Mouse (Mus musculus): Measurements from ENCODE around the gene Cntnap2. TPM values are rescaled to one million over a fixed set of nuclear protein-coding genes. Genes with fewer than 3 reads are reported as not detected.

Gene Cntnap2
- total and polyA plus RNA-seq, 3 experiments, result 0.05 TPM; not detected in 2

- no peaks in the 10 kb centered on the region for H3K36me3 ChIP-seq (replicated peaks)
- ATAC-seq (ENCODE audit: extremely low read depth, insufficient number of reproducible peaks, low FRiP score, poor library complexity, severe bottlenecking) (no peak), DNase-seq (ENCODE audit: low spot score) (no peak)
- no peak overlapping the region for H3K4me3 ChIP-seq (ENCODE audit: low read depth, low read length)
- no peaks in the 10 kb centered on the region for H3K9me3 ChIP-seq (replicated peaks)
- no peaks in the 10 kb centered on the region for H3K27me3 ChIP-seq (ENCODE audit: insufficient read depth, low read length)
- no peaks in the 10 kb centered on the region for H3K4me1 ChIP-seq (ENCODE audit: insufficient read depth, low read depth, low read length)
- TF ChIP-seq TAL1 (conservative IDR thresholded peaks at IDR 0.05; ENCODE audit: low read depth, low read length) (no peak), GATA2 (IDR thresholded peaks at IDR 0.05; ENCODE audit: borderline replicate concordance, low read depth, low read length) (no peak), POLR2AphosphoS5 (IDR thresholded peaks at IDR 0.05; ENCODE audit: insufficient replicate concordance, low read depth, low read length) (no peak), GATA1 (IDR thresholded peaks at IDR 0.05; ENCODE audit: borderline replicate concordance, low read length) (no peak), CTCF (IDR thresholded peaks at IDR 0.05; ENCODE audit: low read depth, low read length) (no peak)
Measured at GRCm38 (mm10) chr6:46040671-46041070, 981.5 kb downstream of the Cntnap2 start.

DNA sequence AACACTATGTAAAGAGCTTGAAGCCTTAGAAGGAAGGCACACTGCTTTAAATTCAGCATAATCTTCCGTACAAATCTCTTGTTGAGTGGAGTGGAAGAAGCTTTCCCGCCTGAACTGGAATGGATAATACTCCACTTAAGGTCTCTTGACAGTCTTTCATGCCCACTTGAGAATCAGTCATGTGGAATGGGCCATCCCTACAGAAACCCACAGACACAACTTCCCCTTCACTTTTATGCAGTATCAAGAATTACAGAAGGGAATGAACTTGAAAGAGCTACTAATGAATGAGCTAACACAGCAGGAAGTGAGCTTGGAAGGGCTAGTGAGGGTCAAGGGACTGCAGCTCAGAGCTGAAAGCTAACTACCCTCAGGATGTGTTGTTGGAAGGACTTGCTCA lies 1021.1 kb downstream of the Cntnap2 start:
- Histone ChIP-seq H3K4me3 (ENCODE audit: low read depth, low read length) (no peak overlapping the region), H3K36me3 (replicated peaks) (no peaks in the 10 kb centered on the region), H3K4me1 (ENCODE audit: insufficient read depth, low read depth, low read length) (no peaks in the 10 kb centered on the region), H3K27me3 (ENCODE audit: insufficient read depth, low read length) (no peaks in the 10 kb centered on the region), H3K9me3 (replicated peaks) (no peaks in the 10 kb centered on the region)
- TF ChIP-seq CTCF (IDR thresholded peaks at IDR 0.05; ENCODE audit: low read depth, low read length), result no peak
- no peak for TF ChIP-seq GATA2 (IDR thresholded peaks at IDR 0.05; ENCODE audit: borderline replicate concordance, low read depth, low read length)
- DNase-seq (ENCODE audit: low spot score) (no peak), ATAC-seq (ENCODE audit: extremely low read depth, insufficient number of reproducible peaks, low FRiP score, poor library complexity, severe bottlenecking) (no peak)

GRCm38 (mm10) chr6:46081432-46081831 lies 1022.3 kb downstream of the Cntnap2 start:
- ATAC-seq (ENCODE audit: extremely low read depth, insufficient number of reproducible peaks, low FRiP score, poor library complexity, severe bottlenecking) (no peak), DNase-seq (ENCODE audit: low spot score) (no peak)
- Histone ChIP-seq H3K27me3 (ENCODE audit: insufficient read depth, low read length) (no peaks in the 10 kb centered on the region), H3K36me3 (replicated peaks) (no peaks in the 10 kb centered on the region), H3K4me1 (ENCODE audit: insufficient read depth, low read depth, low read length) (no peaks in the 10 kb centered on the region), H3K4me3 (ENCODE audit: low read depth, low read length) (no peak overlapping the region), H3K9me3 (replicated peaks) (no peaks in the 10 kb centered on the region)
- TF ChIP-seq CTCF (IDR thresholded peaks at IDR 0.05; ENCODE audit: low read depth, low read length) (no peak), TAL1 (conservative IDR thresholded peaks at IDR 0.05; ENCODE audit: low read depth, low read length) (no peak), GATA1 (IDR thresholded peaks at IDR 0.05; ENCODE audit: borderline replicate concordance, low read length) (no peak), GATA2 (IDR thresholded peaks at IDR 0.05; ENCODE audit: borderline replicate concordance, low read depth, low read length) (no peak), POLR2AphosphoS5 (IDR thresholded peaks at IDR 0.05; ENCODE audit: insufficient replicate concordance, low read depth, low read length) (no peak)

GRCm38 (mm10) chr6:46143189-46143841 lies 1084.2 kb downstream of the Cntnap2 start:
- H3K36me3 ChIP-seq (replicated peaks), result no peaks in the 10 kb centered on the region
- no peaks in the 10 kb centered on the region for H3K27me3 ChIP-seq (ENCODE audit: insufficient read depth, low read length)
- no peaks in the 10 kb centered on the region for H3K9me3 ChIP-seq (replicated peaks)
- no peaks in the 10 kb centered on the region for H3K4me1 ChIP-seq (ENCODE audit: insufficient read depth, low read depth, low read length)
- no peak for DNase-seq (ENCODE audit: low spot score)
- TF ChIP-seq GATA2 (IDR thresholded peaks at IDR 0.05; ENCODE audit: borderline replicate concordance, low read depth, low read length), result no peak
- no peak overlapping the region for H3K4me3 ChIP-seq (ENCODE audit: low read depth, low read length)
- ATAC-seq (ENCODE audit: extremely low read depth, insufficient number of reproducible peaks, low FRiP score, poor library complexity, severe bottlenecking), result no peak

- ATAC-seq (ENCODE audit: extremely low read depth, insufficient number of reproducible peaks, low FRiP score, poor library complexity, severe bottlenecking) (no peak), DNase-seq (ENCODE audit: low spot score) (no peak)
- H3K36me3 ChIP-seq (replicated peaks), result no peaks in the 10 kb centered on the region
- no peaks in the 10 kb centered on the region for H3K4me1 ChIP-seq (ENCODE audit: insufficient read depth, low read depth, low read length)
- TF ChIP-seq GATA1 (IDR thresholded peaks at IDR 0.05; ENCODE audit: borderline replicate concordance, low read length) (no peak), CTCF (IDR thresholded peaks at IDR 0.05; ENCODE audit: low read depth, low read length) (no peak), POLR2AphosphoS5 (IDR thresholded peaks at IDR 0.05; ENCODE audit: insufficient replicate concordance, low read depth, low read length) (no peak), TAL1 (conservative IDR thresholded peaks at IDR 0.05; ENCODE audit: low read depth, low read length) (no peak), GATA2 (IDR thresholded peaks at IDR 0.05; ENCODE audit: borderline replicate concordance, low read depth, low read length) (no peak)
- no peaks in the 10 kb centered on the region for H3K27me3 ChIP-seq (ENCODE audit: insufficient read depth, low read length)
- H3K4me3 ChIP-seq (ENCODE audit: low read depth, low read length), result no peak overlapping the region
- H3K9me3 ChIP-seq (replicated peaks), result no peaks in the 10 kb centered on the region
Measured at GRCm38 (mm10) chr6:46166837-46167236, 1107.7 kb downstream of the Cntnap2 start.

DNA sequence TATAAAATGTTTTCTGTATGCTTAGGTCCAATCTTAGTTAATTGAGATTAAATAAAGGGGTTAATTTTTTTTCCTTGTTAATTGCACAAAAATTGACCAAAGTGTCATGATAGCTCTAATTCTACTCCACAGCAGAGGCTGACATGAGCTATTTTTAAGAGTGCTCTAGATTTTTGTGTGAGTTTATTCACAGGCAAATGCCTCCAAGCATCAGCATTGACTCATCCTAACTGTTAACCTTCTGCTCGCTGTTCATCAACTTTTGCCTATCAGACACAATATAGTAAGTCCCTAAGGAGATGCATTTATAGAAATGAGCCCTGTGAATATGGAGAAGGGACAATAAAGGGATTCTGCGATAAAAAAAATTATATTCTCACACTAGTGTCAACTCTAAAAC lies 1138.1 kb downstream of the Cntnap2 start:
- DNase-seq (ENCODE audit: low spot score), result no peak
- no peaks in the 10 kb centered on the region for H3K27me3 ChIP-seq (ENCODE audit: insufficient read depth, low read length)
- H3K4me3 ChIP-seq (ENCODE audit: low read depth, low read length), result no peak overlapping the region
- no peaks in the 10 kb centered on the region for H3K36me3 ChIP-seq (replicated peaks)
- no peak for ATAC-seq (ENCODE audit: extremely low read depth, insufficient number of reproducible peaks, low FRiP score, poor library complexity, severe bottlenecking)
- no peak for TF ChIP-seq POLR2AphosphoS5 (IDR thresholded peaks at IDR 0.05; ENCODE audit: insufficient replicate concordance, low read depth, low read length)
- TF ChIP-seq GATA1 (IDR thresholded peaks at IDR 0.05; ENCODE audit: borderline replicate concordance, low read length), result no peak
- no peak for TF ChIP-seq CTCF (IDR thresholded peaks at IDR 0.05; ENCODE audit: low read depth, low read length)
- TF ChIP-seq GATA2 (IDR thresholded peaks at IDR 0.05; ENCODE audit: borderline replicate concordance, low read depth, low read length), result no peak
- TF ChIP-seq TAL1 (conservative IDR thresholded peaks at IDR 0.05; ENCODE audit: low read depth, low read length), result no peak
- no peaks in the 10 kb centered on the region for H3K9me3 ChIP-seq (replicated peaks)
- no peaks in the 10 kb centered on the region for H3K4me1 ChIP-seq (ENCODE audit: insufficient read depth, low read depth, low read length)

DNA sequence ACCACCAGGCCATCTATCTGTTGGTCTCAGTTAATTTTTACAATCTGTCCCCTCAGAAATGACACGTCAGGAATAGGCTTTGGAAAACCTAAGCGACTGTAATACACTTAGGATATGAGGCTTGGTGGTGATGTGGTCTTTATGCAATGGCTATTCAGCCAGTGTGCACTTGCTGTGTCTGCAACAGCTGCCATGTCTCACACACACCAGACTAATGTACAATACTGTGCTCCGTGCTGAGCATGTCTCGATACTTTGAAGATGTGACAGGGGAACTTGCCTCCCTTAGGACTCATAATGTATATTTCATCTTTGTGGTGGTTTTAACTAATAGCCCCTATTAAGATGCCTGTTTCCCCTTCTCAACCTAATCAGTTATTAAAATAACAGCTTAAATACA lies 1142.7 kb downstream of the Cntnap2 start:
- Histone ChIP-seq H3K36me3 (replicated peaks) (no peaks in the 10 kb centered on the region), H3K4me3 (ENCODE audit: low read depth, low read length) (no peak overlapping the region), H3K4me1 (ENCODE audit: insufficient read depth, low read depth, low read length) (no peaks in the 10 kb centered on the region), H3K9me3 (replicated peaks) (no peaks in the 10 kb centered on the region), H3K27me3 (ENCODE audit: insufficient read depth, low read length) (no peaks in the 10 kb centered on the region)
- no peak for TF ChIP-seq GATA2 (IDR thresholded peaks at IDR 0.05; ENCODE audit: borderline replicate concordance, low read depth, low read length)
- TF ChIP-seq GATA1 (IDR thresholded peaks at IDR 0.05; ENCODE audit: borderline replicate concordance, low read length), result no peak
- no peak for TF ChIP-seq CTCF (IDR thresholded peaks at IDR 0.05; ENCODE audit: low read depth, low read length)
- DNase-seq (ENCODE audit: low spot score) (no peak), ATAC-seq (ENCODE audit: extremely low read depth, insufficient number of reproducible peaks, low FRiP score, poor library complexity, severe bottlenecking) (no peak)

Measured in G1E (cell line).